Mouse (Mus musculus) liver, adult 2 months (tissue): Measurements from ENCODE around the gene Olfr1322. TPM values are rescaled to one million over a fixed set of nuclear protein-coding genes. Genes with fewer than 3 reads are reported as not detected.

Source experiments
- DNase-seq: peaks from one replicate; pipeline ENCODE4 v3.0.0-alpha.2; 2011; ENCODE audit warnings: low read depth, low spot score; ENCODE audit errors: extremely low read depth
- H3K27ac ChIP-seq: fragments of 200-500 bp; replicated peaks from 2 replicates; pipeline ENCODE4 v1.5.1; 2012; ENCODE audit warnings: low read depth, mild to moderate bottlenecking, control low read depth, inconsistent platforms, low read length; ENCODE audit not compliant: insufficient read depth
- H3K27me3 ChIP-seq: fragments of 200-500 bp; 2 replicates; pipeline ENCODE4 v1.6.1; 2012; ENCODE audit warnings: mild to moderate bottlenecking, moderate library complexity, low read length, inconsistent platforms; ENCODE audit not compliant: control insufficient read depth, insufficient read depth
- H3K36me3 ChIP-seq: fragments of 200-500 bp; 2 replicates; pipeline ENCODE4 v1.6.1; 2012; ENCODE audit warnings: low read length, inconsistent platforms; ENCODE audit not compliant: control insufficient read depth, insufficient read depth
- H3K4me1 ChIP-seq: fragments of 200-500 bp; 2 replicates; pipeline ENCODE4 v1.6.1; 2011; ENCODE audit warnings: low read length; ENCODE audit not compliant: control insufficient read depth, insufficient read depth
- H3K4me3 ChIP-seq: fragments of 200-500 bp; 2 replicates; pipeline ENCODE4 v1.5.1; 2011; ENCODE audit warnings: low read depth, mild to moderate bottlenecking, control low read depth, low read length, moderate library complexity; ENCODE audit not compliant: insufficient read depth
- H3K79me2 ChIP-seq: fragments of 200-500 bp; 2 replicates; pipeline ENCODE4 v1.6.1; 2012; ENCODE audit warnings: inconsistent platforms, mild to moderate bottlenecking, low read length, moderate library complexity; ENCODE audit not compliant: control insufficient read depth, insufficient read depth
- H3K9ac ChIP-seq: fragments of 200-500 bp; 2 replicates; pipeline ENCODE4 v1.6.1; 2012; ENCODE audit warnings: low read depth, mild to moderate bottlenecking, control low read depth, inconsistent platforms, low read length
- CTCF ChIP-seq: fragments of 200-500 bp; IDR thresholded peaks from 2 replicates; pipeline ENCODE4 v1.5.1; 2011; ENCODE audit warnings: low read depth, low read length, control low read depth
- POLR2A ChIP-seq: fragments of 200-500 bp; IDR thresholded peaks from 2 replicates; pipeline ENCODE4 v1.6.1; 2011; ENCODE audit warnings: low read length, control low read depth; ENCODE audit not compliant: insufficient read depth; ENCODE audit errors: extremely low read depth
- WGBS: fragments of 180-500 bp; shearing (Covaris S2); methylation state at CpG from one replicate; pipeline ENCODE4 v1.1.7; 2018; 5-methylcytosine and 5-hydroxymethylcytosine counted together
- polyA plus RNA-seq: library from polyadenylated mRNA; depleted of rRNA; stranded (reverse); fragments of >200 nt; gene quantifications from 2 replicates; pipeline ENCODE4 v1.2.3, GENCODE M21; 2012; rRNA removed
- total RNA-seq: library from RNA; depleted of rRNA; stranded (reverse); fragments of >200 nt; gene quantifications from 2 replicates; pipeline ENCODE4 v1.2.3, GENCODE M21; 2014; rRNA removed

Olfr1322 gene
- total RNA-seq, result not detected in 2 replicates
- not detected in 2 replicates for polyA plus RNA-seq

DNA sequence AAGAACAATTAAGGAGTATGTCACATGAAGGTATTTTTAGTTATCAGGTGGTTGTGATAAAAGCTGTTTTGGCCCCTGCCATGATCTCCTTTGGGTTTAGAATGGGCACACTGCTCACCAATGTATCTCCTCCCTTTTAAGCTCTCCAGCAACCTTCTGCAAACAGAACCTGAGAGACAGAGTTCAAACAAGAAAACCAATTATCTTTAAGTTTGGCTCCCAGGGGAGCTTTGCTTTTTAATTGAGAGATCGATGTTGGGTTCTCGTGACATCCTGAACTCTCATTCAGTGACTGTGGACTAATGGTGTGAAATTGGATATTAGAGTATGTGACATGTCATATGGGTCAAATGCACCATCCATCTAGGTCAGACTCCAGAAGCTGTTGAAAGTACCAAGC, at the start of gene Olfr1322:
Gene Olfr1322, minus strand, starts transcription at position 101 of the 400 bp plus-strand sequence.
- no peak within 1 kb of the TSS for H3K9ac ChIP-seq
- H3K4me3 ChIP-seq, result no peak within 1 kb of the TSS
- no peak within 1 kb of the TSS for H3K27ac ChIP-seq
- 67% methylated on average over 2 of the region's 2 CpGs for WGBS
- no peaks in the 10 kb centered on the region for H3K4me1 ChIP-seq
- H3K79me2 ChIP-seq, result no peaks in the 10 kb centered on the region
- TF ChIP-seq POLR2A (no peak), CTCF (no peak)
- DNase-seq, result no peak
- no peaks in the 10 kb centered on the region for H3K36me3 ChIP-seq
- no peaks in the 10 kb centered on the region for H3K27me3 ChIP-seq

DNA sequence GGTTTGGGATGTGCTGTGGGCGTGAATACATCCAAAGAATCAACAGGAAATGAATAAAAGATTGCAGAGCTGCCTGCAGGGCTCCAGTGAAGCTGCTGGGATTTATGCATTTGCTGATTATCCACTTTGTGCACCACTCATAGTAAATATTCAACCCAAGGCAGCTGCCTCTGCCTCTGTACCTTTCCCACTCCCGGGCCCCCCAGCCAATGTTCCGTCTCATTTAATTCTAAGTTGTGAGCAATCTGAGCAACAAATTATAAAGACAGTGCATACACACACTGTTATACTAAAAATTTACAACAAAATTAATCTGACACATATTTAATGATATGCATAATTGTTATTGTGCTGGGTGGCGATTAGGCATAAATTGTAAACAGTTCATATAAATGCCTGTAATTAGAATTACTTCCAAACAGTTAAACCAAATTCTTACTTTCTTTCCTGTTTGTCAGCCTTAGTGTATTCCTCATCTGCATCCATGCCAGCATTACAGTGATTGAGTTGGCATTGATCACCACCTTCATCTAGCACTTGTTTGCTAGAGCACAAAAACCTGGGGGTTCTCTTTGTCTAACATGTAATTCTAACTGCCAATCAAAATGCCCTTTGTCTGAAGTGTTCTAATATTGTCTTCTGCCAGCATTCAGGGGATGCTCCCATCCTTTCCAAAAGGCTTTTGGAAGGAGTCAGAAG, 13.5 kb downstream of the Olfr1322 start:
- no peaks in the 10 kb centered on the region for H3K36me3 ChIP-seq
- H3K27ac ChIP-seq, result no peak overlapping the region
- 83% methylated on average over 4 of the region's 4 CpGs for WGBS
- H3K9ac ChIP-seq, result no peak overlapping the region
- no peaks in the 10 kb centered on the region for H3K27me3 ChIP-seq
- H3K4me3 ChIP-seq, result no peak overlapping the region
- TF ChIP-seq POLR2A (no peak), CTCF (no peak)
- DNase-seq, result no peak
- no peaks in the 10 kb centered on the region for H3K79me2 ChIP-seq
- H3K4me1 ChIP-seq, result no peaks in the 10 kb centered on the region

Other genes starting within 250 kb of the Olfr1322 start
- not detected in 2 replicates for gene Olfr1320, start 219.2 kb downstream of the Olfr1322 start, total RNA-seq
- not detected in 2 replicates for gene Olfr1320, start 219.2 kb downstream of the Olfr1322 start, polyA plus RNA-seq
- gene Olfr1321, start 156.4 kb downstream of the Olfr1322 start, total RNA-seq, result not detected in 2 replicates
- gene Olfr1321, start 156.4 kb downstream of the Olfr1322 start, polyA plus RNA-seq, result not detected in 2 replicates
- 0.07 and 0.09 TPM in 2 replicates for gene Igsf1, start 93.7 kb downstream of the Olfr1322 start, total RNA-seq
- gene Igsf1, start 93.7 kb downstream of the Olfr1322 start, polyA plus RNA-seq, result 0.05 and 0.09 TPM in 2 replicates
- gene Olfr1323, start 127.9 kb upstream of the Olfr1322 start, total RNA-seq, result not detected in 2 replicates
- gene Olfr1323, start 127.9 kb upstream of the Olfr1322 start, polyA plus RNA-seq, result not detected in 2 replicates